Mouse (Mus musculus) limb, embryonic 13.5 days (tissue): ENCODE data around the gene Strn4. TPM values are rescaled to one million over a fixed set of nuclear protein-coding genes. Genes with fewer than 3 reads are reported as not detected.

ENCODE experiments used
- ATAC-seq: fragments of 200-750 bp; cut with Nextera tagmentation; 2 replicates; pipeline ENCODE4 v1.8.0; 2017; ENCODE audit warnings: low read depth, moderate number of reproducible peaks, moderate TSS enrichment; ENCODE audit not compliant: low FRiP score
- H3K27ac ChIP-seq: fragments of 300-500 bp; sonication (generic); 2 replicates; pipeline ENCODE4 v1.5.1; 2015; ENCODE audit warnings: inconsistent platforms, mild to moderate bottlenecking, moderate library complexity
- H3K27me3 ChIP-seq: fragments of 300-500 bp; sonication (generic); 2 replicates; pipeline ENCODE4 v1.6.1; 2015; ENCODE audit warnings: mild to moderate bottlenecking, inconsistent platforms
- H3K36me3 ChIP-seq: fragments of 300-500 bp; sonication (generic); 2 replicates; pipeline ENCODE4 v1.6.1; 2015; ENCODE audit warnings: inconsistent platforms, mild to moderate bottlenecking, moderate library complexity
- H3K4me1 ChIP-seq: fragments of 300-500 bp; sonication (generic); 2 replicates; pipeline ENCODE4 v1.6.1; 2015; ENCODE audit warnings: inconsistent platforms
- H3K4me2 ChIP-seq: fragments of 300-500 bp; sonication (generic); replicated peaks from 2 replicates; pipeline ENCODE4 v1.6.1; 2015; ENCODE audit warnings: inconsistent platforms, mild to moderate bottlenecking, moderate library complexity
- H3K4me3 ChIP-seq: fragments of 300-500 bp; sonication (generic); 2 replicates; pipeline ENCODE4 v1.5.1; 2015; ENCODE audit warnings: moderate library complexity, mild to moderate bottlenecking, inconsistent platforms
- H3K9ac ChIP-seq: fragments of 300-500 bp; sonication (generic); 2 replicates; pipeline ENCODE4 v1.6.1; 2015; ENCODE audit warnings: mild to moderate bottlenecking, inconsistent platforms
- H3K9me3 ChIP-seq: fragments of 300-500 bp; sonication (generic); 2 replicates; pipeline ENCODE4 v1.6.1; 2016; ENCODE audit warnings: inconsistent platforms
- WGBS: fragments of 180-500 bp; shearing (Covaris S2); methylation state at CpG from one replicate; pipeline ENCODE4 v1.1.7; 2015; 5-methylcytosine and 5-hydroxymethylcytosine counted together
- polyA plus RNA-seq: library from polyadenylated mRNA; unstranded; fragments of >200 nt; fragmentation: Nextera tagmentation; extraction: Ambion mirVana; gene quantifications from 2 replicates; pipeline ENCODE4 v1.2.1, GENCODE M21; 2015

Gene Strn4
- polyA plus RNA-seq, 1 experiment from 2014 or later: 124 TPM

- H3K36me3 ChIP-seq: peaks cover 75% of the 10 kb centered on the region
- ATAC-seq: no peak
- H3K4me2 ChIP-seq: no peak overlapping the region
- no peak overlapping the region for H3K9ac ChIP-seq
- 93% methylated on average over 18 of the region's 18 CpGs for WGBS
- no peak overlapping the region for H3K27ac ChIP-seq
- H3K4me1 ChIP-seq: 0 out of 2 replicates have a peak, but pooled peaks cover 3% of the 10 kb centered on the region
- no peak overlapping the region for H3K4me3 ChIP-seq
- H3K9me3 ChIP-seq: no peaks in the 10 kb centered on the region
- H3K27me3 ChIP-seq: no peaks in the 10 kb centered on the region
Measured at GRCm38 (mm10) chr7:16837916-16838803, 22.5 kb downstream of the Strn4 start.

DNA sequence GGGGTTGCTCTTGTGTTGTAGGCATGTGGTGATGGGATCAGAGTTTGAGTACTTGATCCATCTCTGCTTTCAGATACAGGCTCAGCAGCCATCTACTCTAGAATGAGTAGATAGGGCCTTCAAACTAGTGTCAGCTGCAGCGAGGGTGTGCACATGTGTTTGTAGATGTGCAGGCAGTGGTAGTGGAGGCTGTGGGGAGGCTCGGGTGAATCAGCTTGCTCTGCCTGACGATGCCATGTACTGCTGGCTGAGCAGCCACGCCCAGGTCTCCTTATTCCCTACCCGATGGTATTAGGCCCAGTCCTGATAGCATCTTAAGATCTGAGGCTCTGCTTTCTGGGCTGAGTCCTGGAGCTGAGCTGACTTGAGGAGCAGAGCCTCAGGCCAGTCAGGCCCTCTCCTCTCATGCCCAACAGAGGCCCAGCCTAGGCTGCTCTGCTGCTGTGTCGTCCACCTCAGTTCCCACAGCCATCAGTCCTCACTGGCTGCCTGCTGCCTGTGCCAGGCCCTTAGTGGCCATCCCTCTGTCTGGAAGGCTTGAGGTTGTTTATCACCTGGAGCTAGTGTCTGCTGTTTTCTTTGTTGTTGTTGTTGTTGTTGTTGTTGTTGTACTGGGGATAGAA is 23.2 kb downstream of the Strn4 start:
- Histone ChIP-seq H3K4me2 (no peak overlapping the region), H3K27ac (no peak overlapping the region), H3K36me3 (peaks cover 67% of the 10 kb centered on the region), H3K4me3 (no peak overlapping the region), H3K27me3 (no peaks in the 10 kb centered on the region), H3K4me1 (peaks cover 6% of the 10 kb centered on the region), H3K9ac (no peak overlapping the region), H3K9me3 (no peaks in the 10 kb centered on the region)
- 84% methylated on average over 6 of the region's 6 CpGs for WGBS
- no peak for ATAC-seq

GRCm38 (mm10) chr7:16839427-16840108 is 23.9 kb downstream of the Strn4 start:
- H3K36me3 ChIP-seq: peaks cover 61% of the 10 kb centered on the region
- H3K27me3 ChIP-seq: no peaks in the 10 kb centered on the region
- peaks cover 13% of the 10 kb centered on the region for H3K4me1 ChIP-seq
- H3K9ac ChIP-seq: no peak overlapping the region
- no peak for ATAC-seq
- no peak overlapping the region for H3K27ac ChIP-seq
- H3K4me2 ChIP-seq: no peak overlapping the region
- 92% methylated on average over 12 of the region's 12 CpGs for WGBS
- H3K4me3 ChIP-seq: no peak overlapping the region
- no peaks in the 10 kb centered on the region for H3K9me3 ChIP-seq

GRCm38 (mm10) chr7:16840109-16840491 is 24.4 kb downstream of the Strn4 start:
- Histone ChIP-seq H3K4me3 (no peak overlapping the region), H3K27me3 (no peaks in the 10 kb centered on the region), H3K4me2 (no peak overlapping the region), H3K9me3 (no peaks in the 10 kb centered on the region), H3K36me3 (peaks cover 55% of the 10 kb centered on the region), H3K4me1 (peaks cover 18% of the 10 kb centered on the region), H3K9ac (no peak overlapping the region), H3K27ac (no peak overlapping the region)
- 86% methylated on average over 2 of the region's 2 CpGs for WGBS
- ATAC-seq: no peak

DNA sequence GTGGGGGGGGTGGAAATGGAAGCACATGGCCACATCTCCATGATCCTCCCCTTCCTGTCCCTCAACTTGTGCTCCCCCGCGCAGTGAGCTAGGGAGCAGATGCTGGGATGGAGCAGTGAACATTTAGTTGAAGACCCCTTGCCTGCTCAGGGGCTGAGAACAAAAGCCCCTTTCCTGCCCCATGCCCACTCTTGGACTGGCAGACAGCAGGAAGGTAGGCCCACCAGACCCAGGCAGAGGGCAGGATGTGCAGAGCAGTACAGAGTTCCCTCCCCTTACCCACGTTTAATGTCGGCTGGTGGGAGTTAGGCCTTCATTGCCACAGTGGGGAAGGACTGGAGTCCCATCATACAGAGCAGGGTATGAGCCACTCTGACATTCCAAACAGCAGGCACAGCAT is 25.4 kb downstream of the Strn4 start:
- H3K27ac ChIP-seq: peak overlapping the region; percentile 86; the same call in 1 of the 2 replicates
- 77% methylated on average over 4 of the region's 4 CpGs for WGBS

DNA sequence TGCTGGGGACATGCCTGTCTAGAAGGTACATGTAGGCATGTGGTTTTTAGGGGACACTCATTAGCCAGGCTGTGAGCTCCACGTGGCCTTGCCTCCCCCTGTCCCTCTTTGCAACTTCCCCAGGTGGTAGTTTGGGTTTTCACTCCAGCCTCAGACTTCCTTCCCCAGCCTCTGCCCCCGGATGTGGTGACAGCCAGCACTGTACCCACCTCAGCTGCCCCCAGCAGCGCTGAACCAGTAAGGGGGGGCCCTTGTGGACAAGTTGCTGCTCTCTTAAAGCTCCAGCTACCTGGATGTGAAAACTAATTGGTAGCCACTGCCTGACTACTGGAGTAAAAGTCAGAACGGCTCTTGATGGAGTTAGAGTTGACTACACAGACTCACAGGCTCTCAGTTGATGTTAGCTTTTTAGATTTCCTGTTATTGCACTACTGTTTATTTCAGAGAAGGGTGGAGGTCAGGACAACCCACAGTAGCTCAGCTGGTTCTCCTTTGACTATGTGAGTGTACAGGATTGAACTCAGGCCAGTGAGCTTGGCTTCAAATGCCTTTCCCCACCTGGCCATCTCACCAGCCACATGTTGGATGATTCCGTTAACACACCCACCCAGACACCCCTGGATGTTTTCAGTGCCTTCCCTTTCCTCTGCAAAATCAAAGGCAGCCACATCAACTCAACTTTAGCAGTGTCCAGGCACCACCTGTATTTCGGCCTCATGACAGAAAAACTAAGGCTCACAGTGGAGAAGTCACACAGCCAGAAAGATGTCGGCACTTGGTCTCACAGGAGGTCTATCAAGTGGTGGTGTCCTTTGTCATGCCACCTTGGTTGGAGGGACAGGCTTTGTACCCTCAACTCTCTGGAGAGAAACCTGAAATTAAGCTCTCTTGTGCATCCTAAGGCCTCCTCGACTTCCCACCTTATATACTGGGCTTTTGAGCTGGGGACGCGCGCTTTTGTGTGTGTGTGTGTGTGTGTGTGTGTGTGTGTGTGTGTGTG is 26.2 kb downstream of the Strn4 start:
- H3K4me2 ChIP-seq: peak overlapping the region; percentile 98
- peak overlapping the region; percentile 19; the same call in 1 of the 2 replicates for H3K9ac ChIP-seq
- H3K36me3 ChIP-seq: peaks cover 56% of the 10 kb centered on the region
- ATAC-seq: no peak
- peak overlapping the region; percentile 68 for H3K4me3 ChIP-seq
- WGBS: 43% methylated on average over 11 of the region's 11 CpGs
- no peaks in the 10 kb centered on the region for H3K27me3 ChIP-seq
- peaks cover 28% of the 10 kb centered on the region for H3K4me1 ChIP-seq
- H3K27ac ChIP-seq: peak overlapping the region; percentile 86; the same call in 1 of the 2 replicates
- H3K9me3 ChIP-seq: no peaks in the 10 kb centered on the region

More for the DNA sequence above, 25.4 kb downstream of the Strn4 start:
- ATAC-seq: no peak
- Histone ChIP-seq H3K4me3 (no peak overlapping the region), H3K4me2 (no peak overlapping the region), H3K4me1 (peaks cover 28% of the 10 kb centered on the region), H3K9me3 (no peaks in the 10 kb centered on the region), H3K27me3 (no peaks in the 10 kb centered on the region), H3K36me3 (peaks cover 55% of the 10 kb centered on the region), H3K9ac (no peak overlapping the region)

- peak; percentile 81 for ATAC-seq
- Histone ChIP-seq H3K36me3 (peaks cover 56% of the 10 kb centered on the region), H3K9ac (peak within 1 kb of the TSS; percentile 89), H3K4me2 (peak within 1 kb of the TSS; percentile 98), H3K27me3 (no peaks in the 10 kb centered on the region), H3K4me3 (peak within 1 kb of the TSS; percentile 68), H3K4me1 (peaks cover 28% of the 10 kb centered on the region), H3K27ac (peak within 1 kb of the TSS; percentile 86), H3K9me3 (no peaks in the 10 kb centered on the region)
- under 1% methylated on average over 32 of the region's 32 CpGs for WGBS
Measured at GRCm38 (mm10) chr7:16842645-16843063, 27.0 kb downstream of the Strn4 start, which contains the start of gene Prkd2. TSS of gene Prkd2 (plus strand) at chr7:16842902.

- H3K9ac ChIP-seq: peak overlapping the region; percentile 89
- peak; percentile 24; the same call in 1 of the 2 replicates for ATAC-seq
- peaks cover 28% of the 10 kb centered on the region for H3K4me1 ChIP-seq
- peak overlapping the region; percentile 86 for H3K27ac ChIP-seq
- 1% methylated on average over 33 of the region's 33 CpGs for WGBS
- peaks cover 55% of the 10 kb centered on the region for H3K36me3 ChIP-seq
- H3K27me3 ChIP-seq: no peaks in the 10 kb centered on the region
- H3K4me3 ChIP-seq: peak overlapping the region; percentile 68
- no peaks in the 10 kb centered on the region for H3K9me3 ChIP-seq
- peak overlapping the region; percentile 98 for H3K4me2 ChIP-seq
Measured at GRCm38 (mm10) chr7:16843441-16844171, 27.9 kb downstream of the Strn4 start.

- WGBS: 34% methylated on average over 3 of the region's 3 CpGs
- no peaks in the 10 kb centered on the region for H3K27me3 ChIP-seq
- H3K4me1 ChIP-seq: peaks cover 28% of the 10 kb centered on the region
- H3K4me2 ChIP-seq: peak overlapping the region; percentile 98
- peak overlapping the region; percentile 89 for H3K9ac ChIP-seq
- H3K9me3 ChIP-seq: no peaks in the 10 kb centered on the region
- peak overlapping the region; percentile 68 for H3K4me3 ChIP-seq
- peak overlapping the region; percentile 79 for H3K27ac ChIP-seq
- peaks cover 55% of the 10 kb centered on the region for H3K36me3 ChIP-seq
- ATAC-seq: no peak
Measured at GRCm38 (mm10) chr7:16844696-16845071, 29.0 kb downstream of the Strn4 start.

- H3K27ac ChIP-seq: peak overlapping the region; percentile 79
- H3K36me3 ChIP-seq: peaks cover 55% of the 10 kb centered on the region
- peak overlapping the region; percentile 68 for H3K4me3 ChIP-seq
Measured at GRCm38 (mm10) chr7:16845072-16845819, 29.6 kb downstream of the Strn4 start.

More at GRCm38 (mm10) chr7:16845072-16845819, 29.6 kb downstream of the Strn4 start:
- no peak for ATAC-seq
- Histone ChIP-seq H3K9ac (peak overlapping the region; percentile 89), H3K27me3 (no peaks in the 10 kb centered on the region), H3K4me1 (peaks cover 28% of the 10 kb centered on the region), H3K9me3 (no peaks in the 10 kb centered on the region), H3K4me2 (peak overlapping the region; percentile 98)
- 20% methylated on average over 14 of the region's 14 CpGs for WGBS
